Mouse (Mus musculus): ENCODE measurements at regions not wholly inside any gene's neighbourhood (a gene's known extent, or its start where the extent isn't known, plus 50 kb on each side); places are given as distances from the start of the nearest gene placed in this dataset.

DNA sequence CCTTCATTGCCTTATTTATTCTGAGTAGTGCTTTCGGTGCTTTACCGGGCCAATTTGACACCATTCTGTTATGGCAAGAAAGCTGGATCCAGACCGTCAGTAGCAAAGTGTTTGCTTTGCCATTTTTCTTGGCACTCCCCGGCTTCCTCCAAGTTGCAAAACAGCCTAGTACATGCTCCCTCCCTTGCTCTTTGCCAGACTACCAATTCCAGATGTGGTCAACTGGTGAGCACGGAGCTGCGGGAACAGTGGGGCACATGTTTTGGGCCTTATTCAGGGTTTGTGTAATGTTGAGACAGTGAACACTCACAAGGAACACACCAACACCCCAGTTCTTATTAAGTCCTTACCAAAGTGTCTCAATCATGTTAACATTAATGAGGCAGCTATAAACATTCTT, 348.4 kb upstream of the Adamts5 start:
- no peak for TF ChIP-seq GATA1 (IDR thresholded peaks at IDR 0.05; ENCODE audit: borderline replicate concordance, low read length)
- no peak for TF ChIP-seq FLI1 (IDR thresholded peaks at IDR 0.05; ENCODE audit: low read length)
